Mouse (Mus musculus) T-helper 17 cell (primary cell): ENCODE data around the gene Large2.

Experiments
- in situ Hi-C, 2 experiments: fragments of 300-600 bp; cut with MboI, MseI; formaldehyde crosslinking; loops; 1 replicate in 1 of 2; 2 replicates in 1 of 2; pipeline ENCODE4 v1.15.1; 2025; ENCODE audit warnings: high pct_unique_total_duplicates in 2 of 2

Large2 gene

DNA sequence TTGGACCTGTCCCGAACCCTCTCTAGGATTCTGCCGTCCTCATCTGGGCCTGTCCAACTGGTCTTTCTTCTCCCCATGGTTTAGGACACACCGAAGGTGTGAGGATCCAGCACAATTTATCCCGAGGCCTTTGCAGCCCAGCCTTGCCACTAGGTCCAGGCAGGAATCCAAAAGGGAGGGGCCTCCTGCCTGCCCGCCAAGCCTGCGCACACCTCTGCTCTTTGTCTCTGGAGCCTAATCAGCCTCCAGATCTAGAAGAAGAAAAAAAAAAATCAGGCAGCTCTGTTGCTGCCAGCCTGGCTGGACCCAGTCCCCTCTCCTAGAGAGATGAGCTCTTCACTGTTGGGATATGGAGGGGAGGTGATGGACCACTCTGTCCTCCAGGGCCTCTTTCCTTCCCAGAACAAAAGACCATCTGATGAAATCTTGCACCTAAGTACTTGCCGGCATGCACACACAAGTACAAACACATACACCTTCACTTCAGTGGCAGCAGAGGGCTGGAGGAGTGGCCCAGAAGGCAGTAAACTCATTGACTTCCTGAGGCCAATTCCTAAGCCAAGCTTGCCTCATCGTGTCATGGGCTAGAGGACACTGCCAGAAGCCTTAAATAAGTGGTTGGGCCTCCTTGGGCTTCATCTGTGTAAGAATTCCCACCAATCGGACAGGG lies 1.8 kb downstream of the Large2 start:
- in situ Hi-C loops: loop anchor here (5.0 to 10.0 kb wide), 2 partner anchors 59 to 62 kb away; partner anchors contain the start of gene Cry2 (in 2 of the 2)

DNA sequence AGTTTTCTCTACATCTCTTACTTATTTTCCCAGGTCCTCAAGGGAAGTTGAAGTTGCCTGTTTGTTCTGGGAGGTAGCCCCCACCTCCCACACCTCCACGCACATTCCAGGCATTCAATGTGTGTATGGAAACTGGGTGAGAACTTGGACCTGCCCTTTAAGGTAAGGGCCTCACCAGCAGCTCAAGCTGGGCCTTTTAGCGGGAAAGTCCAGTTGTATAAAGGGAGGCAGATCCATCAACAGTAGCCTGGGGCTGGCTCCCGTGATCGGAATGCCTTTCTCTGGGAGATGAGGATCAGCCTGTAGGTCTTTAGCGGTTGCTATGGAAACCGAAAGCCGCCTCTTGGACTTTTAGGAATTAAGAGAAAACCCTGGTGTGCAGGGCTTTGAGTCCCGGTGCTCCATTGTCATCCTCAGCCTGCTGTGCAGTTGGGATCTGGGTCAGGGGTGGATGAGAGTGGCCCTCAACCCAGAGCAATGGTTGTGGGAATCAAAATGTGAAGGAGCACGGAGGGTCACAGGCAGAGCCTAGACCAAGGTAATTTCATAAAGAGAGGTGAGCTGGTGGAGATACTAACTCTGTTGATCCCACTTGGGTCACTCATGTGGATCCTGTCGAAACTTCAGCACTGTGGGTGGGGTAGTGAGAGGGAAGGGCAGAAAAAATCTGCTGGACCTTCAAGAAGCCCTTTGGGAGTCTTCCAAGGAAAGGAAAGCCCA lies 2.5 kb downstream of the Large2 start:
- in situ Hi-C loops: loop anchor here (5.0 to 10.0 kb wide), 2 partner anchors 60 to 63 kb away; partner anchors contain the start of gene Cry2 (in 2 of the 2)

DNA sequence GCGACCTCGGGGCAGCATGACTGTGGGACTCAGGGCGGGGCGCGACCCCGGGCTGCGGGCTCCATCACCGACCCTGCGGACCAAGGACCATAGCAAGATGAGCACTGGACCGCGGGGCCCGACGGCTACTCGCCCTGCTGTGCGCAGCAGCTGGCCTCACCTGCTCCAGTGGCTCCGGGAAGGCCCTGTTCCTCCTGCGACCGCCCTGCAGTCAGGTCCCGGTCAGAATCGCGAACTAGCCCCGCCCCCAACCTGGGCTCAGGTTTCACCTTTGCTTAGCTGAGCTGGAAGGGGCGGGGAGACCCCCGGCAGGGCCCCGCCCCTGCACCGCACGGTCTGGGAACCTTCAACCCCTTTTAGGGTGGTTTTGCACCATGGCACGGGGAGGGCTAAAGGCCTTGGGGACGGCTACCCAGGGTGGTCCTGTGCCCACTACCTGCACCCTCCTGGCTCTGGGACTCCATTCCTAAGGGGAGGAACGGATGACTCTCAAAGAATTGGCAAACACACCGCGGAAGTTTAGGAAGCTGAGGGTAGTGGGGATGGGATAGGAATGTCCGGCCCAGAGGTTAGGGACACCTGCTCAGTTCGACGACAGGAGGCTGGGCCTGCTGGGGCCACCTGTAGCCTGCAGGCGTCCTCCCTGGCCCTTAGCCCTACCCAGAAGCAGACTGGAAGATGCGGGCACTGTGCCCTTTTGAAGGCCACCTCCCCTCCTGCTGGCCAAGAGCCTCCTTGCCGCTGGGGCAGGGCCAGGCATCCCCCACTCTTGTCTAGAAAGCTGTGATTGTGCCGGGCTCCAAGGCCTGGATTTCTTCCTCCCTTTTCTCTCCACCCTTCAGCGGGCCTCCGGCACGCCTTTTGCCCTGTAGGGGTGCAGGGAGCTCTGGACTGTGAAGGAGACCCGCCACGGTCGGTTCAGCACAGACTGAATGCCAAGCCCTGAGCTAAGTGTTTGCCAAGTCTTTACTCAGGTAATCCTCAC lies 3.6 kb downstream of the Large2 start:
- in situ Hi-C loops: loop anchor here (5.0 to 10.0 kb wide), 2 partner anchors 61 to 64 kb away; partner anchors contain the start of gene Cry2 (in 2 of the 2)

DNA sequence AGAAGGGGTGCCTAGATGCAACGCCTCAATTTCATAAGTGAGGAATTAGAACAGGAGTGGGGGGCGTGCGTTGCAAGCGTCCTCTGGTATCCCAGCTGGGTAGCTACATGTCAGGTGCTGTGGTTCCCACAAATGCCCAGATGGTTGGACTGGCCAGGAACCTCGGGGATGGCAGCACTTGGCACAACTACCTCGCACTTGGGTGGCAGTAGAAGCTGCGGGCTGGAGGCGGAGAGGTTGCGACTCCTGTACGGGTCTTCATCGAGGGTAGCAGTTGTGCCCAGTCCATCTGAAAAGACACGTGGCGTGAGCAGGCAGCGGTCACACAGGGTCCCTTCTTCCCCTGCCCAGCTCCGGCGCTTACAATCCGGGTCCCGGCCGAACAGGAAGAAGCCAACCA lies 4.3 kb downstream of the Large2 start:
- in situ Hi-C loops: loop anchor here (5.0 to 10.0 kb wide), 2 partner anchors 62 to 64 kb away; partner anchors contain the start of gene Cry2 (in 2 of the 2)

DNA sequence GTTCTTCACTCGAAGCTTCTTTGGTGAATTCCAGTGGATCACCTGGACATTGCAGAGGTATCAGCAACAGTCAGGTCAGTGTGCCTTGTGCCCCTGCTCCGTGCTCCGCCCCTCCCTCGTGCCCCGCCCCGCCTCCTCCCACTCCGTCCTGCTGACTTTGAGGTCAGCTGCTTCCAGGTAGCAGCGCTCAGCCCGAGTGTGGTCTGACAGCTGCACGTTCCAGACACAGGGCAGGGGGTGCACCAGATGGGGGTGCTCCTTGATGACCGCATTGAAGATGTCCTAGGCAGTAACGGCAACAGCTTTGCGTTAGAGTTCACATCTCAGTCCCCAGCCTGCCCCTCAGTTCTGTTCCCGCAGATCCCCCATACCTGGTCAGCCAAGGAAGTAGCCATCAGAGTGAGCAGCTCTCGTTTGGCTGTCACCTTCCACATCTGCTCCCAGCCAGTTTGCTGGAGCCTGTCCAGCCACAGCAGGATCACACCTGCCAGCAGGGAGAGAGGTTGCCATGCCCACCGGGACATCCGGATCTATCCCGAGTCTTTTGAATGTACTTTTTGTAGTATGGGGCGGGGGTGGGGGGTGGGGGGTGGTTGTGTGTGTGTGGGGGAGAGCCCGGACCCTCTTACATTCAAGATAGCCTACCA lies 7.2 kb downstream of the Large2 start:
- in situ Hi-C loops: no loop called here

DNA sequence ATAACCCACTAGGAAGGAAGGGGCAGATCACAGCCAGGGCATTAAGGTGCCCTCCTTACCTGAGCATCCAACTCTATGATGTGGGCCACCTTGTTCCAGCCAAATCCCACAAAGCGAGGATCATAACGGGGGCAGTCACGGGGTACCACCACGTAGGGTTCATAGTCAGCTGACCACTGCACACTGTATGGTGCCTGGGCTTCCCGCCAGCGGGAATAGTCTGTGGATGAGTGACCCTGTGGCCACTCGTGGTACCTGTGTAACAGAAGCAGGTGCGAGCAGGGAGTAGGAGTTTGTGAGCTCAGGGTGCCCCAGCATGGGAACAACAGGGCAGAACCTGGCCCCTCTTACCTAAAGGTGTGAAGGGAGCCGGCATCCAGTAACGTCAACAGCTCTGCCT lies 9.1 kb downstream of the Large2 start:
- in situ Hi-C loops: no loop called here

DNA sequence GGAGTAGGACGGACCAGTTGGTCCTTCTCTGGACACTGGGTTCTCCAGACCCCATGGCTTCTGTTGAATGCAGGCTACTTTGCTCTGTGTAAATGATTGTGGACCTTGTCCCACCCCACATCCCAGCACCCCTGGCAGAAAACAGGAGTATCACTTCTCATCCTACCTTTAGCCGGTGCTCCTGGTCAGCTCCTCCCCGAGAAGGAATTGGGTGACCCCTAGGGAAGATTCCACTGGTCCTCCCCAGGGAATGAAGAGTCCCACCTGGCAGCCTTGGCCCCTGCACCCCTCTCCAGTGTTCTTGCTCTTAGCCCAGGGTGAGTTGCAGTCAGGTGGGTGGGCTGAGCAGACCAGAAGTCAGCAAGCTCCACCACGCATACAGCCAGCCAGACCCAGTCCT lies 10.6 kb downstream of the Large2 start:
- in situ Hi-C loops: no loop called here

DNA sequence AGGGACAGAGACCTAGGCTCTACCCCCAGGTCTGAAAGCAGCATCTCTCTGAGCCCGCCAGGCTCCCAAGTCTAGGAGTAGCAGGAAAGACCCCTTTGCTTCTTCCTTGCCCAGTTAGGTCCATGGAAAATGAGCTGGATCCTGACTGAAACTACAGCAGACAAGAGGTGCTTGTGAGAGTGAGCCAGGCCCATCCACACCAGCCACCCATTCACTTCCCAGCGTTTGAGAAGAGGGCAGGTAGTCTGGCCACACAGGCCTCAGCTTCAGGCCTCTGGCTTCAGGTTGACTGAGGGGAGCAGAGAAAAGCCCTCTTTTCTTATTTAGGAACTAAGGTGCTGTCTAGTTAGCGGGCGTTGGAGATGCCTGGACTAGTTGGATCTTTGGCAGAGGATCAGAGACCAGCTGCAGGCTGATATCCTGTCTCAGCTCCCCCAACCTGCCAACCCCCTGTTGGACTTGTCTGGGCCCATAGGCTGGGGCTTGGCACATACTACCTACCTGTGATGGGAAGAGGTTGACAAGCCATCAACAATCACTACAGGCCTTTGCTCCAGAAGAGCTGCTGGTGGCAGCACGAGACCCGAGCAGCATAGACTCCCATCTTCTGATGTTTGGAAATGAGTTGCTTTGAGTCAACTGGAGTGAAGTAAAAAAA lies 12.0 kb downstream of the Large2 start:
- in situ Hi-C loops: no loop called here

DNA sequence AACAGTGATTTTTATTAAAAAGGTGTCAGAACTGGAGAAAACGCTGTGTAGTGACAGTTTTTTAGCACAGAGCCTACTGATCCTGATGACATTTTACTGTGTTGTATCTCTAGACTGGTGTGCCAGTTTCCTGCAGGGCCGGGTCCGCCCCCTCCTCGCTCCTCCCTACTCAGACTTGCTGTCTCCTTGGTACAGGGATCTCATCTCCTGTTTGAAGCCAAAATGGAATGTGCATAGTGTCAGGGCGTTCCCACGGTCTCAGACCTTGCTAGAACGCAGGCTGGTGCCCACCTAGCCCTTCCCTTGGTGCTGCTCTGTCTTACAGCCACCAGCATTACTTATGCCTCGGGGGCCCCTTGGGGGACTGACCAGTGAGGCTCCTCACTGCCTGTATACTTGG lies 12.9 kb downstream of the Large2 start:
- in situ Hi-C loops: no loop called here

DNA sequence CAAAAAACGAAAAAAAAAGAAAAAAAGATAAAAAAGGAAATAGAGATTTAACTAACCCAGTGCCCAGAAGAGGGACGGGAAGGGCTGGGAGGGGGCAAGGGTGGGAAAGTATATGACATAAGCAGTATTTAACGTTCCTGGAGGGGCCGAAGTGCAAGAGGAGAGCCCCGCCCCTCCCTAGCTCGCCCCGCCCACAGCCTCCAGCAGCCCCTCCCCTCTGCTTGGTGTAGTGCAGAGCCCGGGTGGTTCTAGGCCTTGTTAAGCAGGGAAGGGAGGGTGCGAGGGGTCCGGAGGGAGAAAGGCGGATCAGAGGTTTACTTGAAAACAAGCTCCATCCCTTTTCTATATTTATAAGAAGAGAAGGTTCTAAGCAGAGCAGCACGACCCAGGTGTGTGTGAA lies 13.8 kb downstream of the Large2 start:
- in situ Hi-C loops: no loop called here

DNA sequence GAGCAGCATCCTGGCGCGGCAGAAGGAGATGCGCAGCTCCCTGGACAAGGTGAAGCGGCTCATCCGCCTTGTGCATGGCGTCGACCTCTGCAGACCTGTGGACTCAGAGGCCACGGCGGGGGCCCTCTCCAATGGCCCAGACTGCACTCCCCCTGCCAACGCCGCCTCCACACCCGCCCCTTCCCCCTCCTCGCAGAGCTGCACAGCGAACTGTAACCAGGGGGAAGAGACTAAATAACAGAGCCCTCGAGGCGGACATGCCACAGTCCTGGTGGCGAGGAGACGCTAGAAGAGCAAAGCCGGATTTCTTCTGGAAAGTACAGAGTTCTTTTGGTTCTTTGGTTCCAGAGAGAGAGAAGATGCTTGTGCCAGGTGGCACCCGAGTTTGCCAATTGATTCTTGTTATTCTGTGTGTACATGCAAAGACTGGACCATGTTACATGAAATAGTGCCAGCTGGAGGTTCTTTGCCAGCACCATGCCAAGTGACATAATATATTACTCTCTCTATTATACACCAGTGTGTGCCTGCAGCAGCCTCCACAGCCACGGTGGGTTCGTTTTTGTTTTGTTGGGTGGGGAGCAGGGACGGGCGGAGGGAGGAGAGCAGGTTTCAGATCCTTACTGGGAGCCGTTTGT lies 14.4 kb downstream of the Large2 start:
- in situ Hi-C loops: no loop called here

DNA sequence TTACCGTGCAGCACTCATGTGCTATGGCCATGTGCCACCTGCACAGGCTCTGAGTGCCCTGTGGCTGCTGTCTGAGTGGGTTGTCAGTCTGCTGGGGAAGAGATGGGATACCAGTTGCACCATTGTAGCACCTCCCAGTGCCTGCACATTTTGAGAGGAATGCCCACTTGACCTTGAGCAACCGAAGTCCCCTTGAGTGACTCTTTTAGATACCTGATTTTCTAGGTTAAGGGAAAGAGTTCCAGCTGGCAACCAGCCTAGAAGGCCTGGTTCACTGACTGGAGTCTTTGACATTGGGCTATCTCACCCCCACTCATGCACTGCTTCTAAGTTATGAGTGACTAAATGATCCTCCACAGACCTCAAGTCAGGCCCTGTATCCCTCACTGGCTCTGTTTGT lies 15.4 kb downstream of the Large2 start:
- in situ Hi-C loops: no loop called here

DNA sequence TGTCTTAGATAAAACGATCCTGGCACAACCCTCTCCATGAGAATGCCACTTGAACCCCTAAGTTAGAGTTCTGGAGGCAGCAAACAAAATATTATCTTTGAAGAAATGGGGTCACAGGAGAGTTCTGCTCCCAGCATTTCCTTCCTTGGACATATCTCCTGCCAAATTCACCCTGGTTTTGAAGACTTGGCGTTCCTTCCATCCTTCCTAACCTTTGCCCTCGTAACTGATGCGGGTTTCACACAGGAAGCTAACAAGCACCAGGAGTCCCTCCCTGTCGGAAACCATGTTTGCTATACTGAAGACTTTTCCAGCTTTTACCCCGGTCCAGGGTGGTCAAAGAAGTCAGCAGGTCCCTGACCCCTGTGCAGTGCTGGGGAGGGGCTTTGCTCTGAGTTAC lies 20.4 kb downstream of the Large2 start:
- in situ Hi-C loops: no loop called here

DNA sequence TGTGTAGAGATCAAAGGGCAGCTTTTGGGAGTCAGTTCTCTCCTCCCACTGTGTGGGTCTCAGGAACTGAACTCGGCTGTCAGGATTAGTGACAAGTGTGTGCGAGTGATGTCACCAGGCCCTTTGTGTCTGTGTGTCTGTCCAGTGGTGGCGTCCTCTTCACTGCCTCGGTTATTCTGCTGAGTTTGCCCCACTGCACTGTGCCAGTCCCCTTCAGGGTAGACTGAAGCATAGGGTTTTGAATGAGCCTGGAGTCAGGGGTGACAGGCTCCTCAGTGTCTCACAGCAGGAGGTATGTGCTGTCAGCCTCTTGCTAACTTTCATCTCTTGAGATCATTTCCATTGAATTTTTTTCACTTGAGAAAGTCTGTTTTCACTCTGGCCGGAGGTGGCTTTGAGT lies 21.3 kb downstream of the Large2 start:
- in situ Hi-C loops: no loop called here

DNA sequence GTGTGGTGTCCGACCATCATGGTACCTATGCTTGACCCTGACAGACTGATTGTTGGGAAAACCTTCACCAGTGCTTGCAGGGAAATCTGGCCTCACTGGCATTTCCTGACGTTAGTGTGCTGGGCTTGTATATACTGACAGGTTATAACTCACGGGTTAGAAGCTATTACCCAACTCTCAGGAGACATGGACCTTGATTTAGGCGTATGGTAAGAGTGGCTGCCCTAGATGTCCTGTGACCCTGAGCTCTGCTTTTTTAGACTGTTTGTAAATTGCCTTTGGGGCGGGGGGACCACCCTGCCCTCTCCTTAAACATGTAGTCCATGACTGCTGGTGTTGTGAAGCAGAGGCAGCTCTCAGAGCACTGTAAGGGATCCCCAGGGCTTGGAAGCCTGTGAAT lies 24.0 kb downstream of the Large2 start:
- in situ Hi-C loops: no loop called here

DNA sequence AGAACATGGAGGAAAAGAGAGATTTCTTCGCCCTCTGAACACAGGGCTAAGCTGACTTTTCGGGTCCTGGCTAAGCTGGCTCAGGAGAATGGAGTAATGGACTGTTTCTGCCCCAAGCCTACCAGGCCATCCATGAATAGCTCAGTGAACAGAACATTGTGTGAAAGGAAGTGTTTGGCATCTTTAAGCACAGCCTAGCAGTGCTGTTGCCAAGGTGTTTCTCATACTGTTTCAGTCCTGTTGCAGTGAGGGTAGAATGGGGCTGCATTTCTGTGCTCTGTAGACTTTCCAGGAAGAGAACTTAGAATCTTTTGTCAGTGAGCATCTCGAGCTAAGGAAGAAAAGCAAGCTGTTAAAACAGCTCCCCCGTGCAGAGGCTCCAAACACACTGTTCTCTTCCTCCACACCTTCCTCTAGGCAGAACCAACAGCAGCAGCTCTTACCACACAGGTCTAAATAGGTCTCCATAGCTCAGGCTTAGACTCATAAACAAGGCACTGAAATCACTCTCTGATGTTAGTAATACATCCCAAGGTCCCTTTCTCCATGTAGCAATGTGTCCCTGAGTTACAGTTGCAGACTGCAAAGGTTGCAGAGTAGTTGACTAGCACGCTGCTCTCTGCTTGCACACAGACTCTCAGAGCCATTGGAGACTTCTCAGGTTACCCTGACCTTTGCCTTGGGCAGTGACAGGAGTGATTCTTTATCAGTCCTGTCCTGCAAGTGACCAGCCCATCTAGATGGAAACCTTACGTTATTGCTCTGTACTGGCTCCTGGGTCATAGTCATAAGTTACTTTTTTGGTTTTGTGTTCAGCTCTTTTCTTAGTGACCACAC lies 24.9 kb downstream of the Large2 start:
- in situ Hi-C loops: no loop called here

DNA sequence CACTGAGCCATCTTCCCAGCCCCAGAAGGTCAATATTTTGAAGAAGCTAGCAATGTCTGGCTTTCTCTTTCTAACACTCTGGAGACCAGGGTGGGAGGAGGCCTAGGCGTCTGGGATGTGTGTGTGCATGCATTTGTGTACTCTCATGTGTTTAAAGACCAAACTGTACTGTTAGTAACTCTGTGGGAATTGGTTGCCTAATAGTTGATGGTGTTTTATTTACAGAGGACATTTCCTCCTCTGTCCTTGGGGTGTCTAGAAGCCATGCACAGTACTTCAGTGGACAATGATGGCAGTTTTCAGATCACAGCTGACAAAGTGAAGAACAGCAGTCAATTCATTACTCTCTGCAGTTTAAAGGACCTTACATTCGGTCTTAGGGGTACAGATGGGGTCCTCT lies 27.5 kb downstream of the Large2 start:
- in situ Hi-C loops: no loop called here

DNA sequence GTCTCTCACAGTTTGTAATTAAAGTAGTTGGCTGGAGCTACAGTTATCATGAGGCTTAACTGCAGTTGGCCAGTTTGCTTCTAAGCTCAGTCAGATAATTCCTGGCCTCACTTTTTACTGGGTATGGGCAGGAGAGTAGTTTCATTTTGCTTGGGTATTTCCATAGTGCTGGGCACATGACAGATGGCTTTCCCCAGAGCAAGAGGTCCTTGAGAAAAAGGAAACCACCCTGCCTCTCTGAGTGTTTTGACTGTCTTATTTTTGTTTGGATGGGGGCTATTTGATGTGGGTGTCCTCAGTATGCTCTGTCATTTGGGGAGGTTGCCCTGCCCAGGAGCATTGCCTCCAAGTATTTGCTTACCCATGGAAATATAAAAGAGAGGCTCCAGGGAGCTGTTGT lies 32.3 kb downstream of the Large2 start:
- in situ Hi-C loops: no loop called here

DNA sequence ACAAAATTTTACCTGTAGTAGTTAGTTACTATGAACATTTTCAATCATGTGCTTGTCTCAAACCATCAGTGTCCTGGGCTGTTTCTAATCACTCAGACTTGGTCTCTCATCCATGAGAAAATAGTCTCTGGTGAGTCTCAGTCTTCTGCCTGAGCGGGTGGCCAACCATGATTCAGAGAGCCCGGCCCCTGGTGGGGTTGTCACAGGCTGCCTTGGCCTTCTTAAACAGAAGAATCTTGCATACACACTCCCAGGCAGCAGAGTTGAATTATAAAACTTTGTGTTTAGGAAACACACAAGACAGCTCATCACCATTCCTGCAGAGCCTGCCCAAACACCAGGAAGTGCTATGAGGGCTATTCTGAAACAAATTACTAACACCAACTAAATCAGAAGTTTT lies 42.8 kb downstream of the Large2 start:
- in situ Hi-C loops: no loop called here
